Mouse (Mus musculus): Measurements from ENCODE around the gene Atcay. TPM values are rescaled to one million over a fixed set of nuclear protein-coding genes. Genes with fewer than 3 reads are reported as not detected.
"Not testable (repeated sequence)": the region's sequence is repeated elsewhere in the genome, so short reads cannot be mapped to it uniquely, and the experiment has no call there.

The Atcay gene
- polyA plus RNA-seq, 1 experiment, result not detected

DNA sequence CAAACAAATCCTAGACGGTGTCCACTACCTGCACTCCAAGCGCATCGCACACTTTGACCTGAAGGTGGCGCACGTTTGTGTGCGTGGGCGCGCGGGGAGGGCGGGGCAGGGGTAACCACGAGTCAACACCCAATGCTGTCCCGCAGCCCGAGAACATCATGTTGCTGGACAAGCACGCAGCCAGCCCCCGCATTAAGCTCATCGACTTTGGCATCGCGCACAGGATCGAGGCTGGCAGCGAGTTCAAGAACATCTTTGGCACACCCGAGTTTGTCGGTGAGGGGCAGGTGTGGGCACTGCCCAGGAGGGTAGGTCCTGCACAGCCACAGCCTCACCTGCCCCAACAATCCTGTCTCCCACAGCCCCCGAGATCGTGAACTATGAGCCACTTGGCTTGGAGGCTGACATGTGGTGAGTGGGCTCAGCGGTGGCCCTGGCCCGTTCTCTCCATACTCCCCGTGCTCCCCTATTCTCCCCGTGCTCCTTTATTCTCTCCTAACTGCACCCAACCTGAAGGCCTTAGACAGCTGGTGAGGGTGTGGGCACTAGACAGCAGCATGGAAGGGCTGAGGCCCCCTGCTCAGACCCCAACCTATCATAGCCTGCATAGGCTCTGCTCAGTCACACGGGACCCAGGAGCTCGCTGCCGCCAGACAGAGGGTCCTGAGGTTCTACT is 40.3 kb downstream of the Atcay start:
- TF ChIP-seq POLR2A (IDR thresholded peaks at IDR 0.05; ENCODE audit: insufficient read depth, low read depth, low read length) (no peak), CTCF (IDR thresholded peaks at IDR 0.05; ENCODE audit: insufficient read depth, low read depth, low read length) (peak; percentile 21; the same call in 1 of the 2 replicates)
- peaks cover 24% of the 10 kb centered on the region for H3K4me1 ChIP-seq (ENCODE audit: control insufficient read depth, insufficient read depth, low read length)
- no peak overlapping the region for H3K4me3 ChIP-seq (ENCODE audit: insufficient read depth, low read depth, low read length)
- 68% methylated on average over 31 of the region's 31 CpGs for WGBS
- no peak overlapping the region for H3K27ac ChIP-seq (ENCODE audit: insufficient read depth, low read depth, low read length)

- peaks cover 24% of the 10 kb centered on the region for H3K4me1 ChIP-seq (ENCODE audit: control insufficient read depth, insufficient read depth, low read length)
- no peak overlapping the region for H3K4me3 ChIP-seq (ENCODE audit: insufficient read depth, low read depth, low read length)
- no peak for TF ChIP-seq POLR2A (IDR thresholded peaks at IDR 0.05; ENCODE audit: insufficient read depth, low read depth, low read length)
- no peak for TF ChIP-seq CTCF (IDR thresholded peaks at IDR 0.05; ENCODE audit: insufficient read depth, low read depth, low read length)
- WGBS, result 85% methylated on average over 26 of the region's 26 CpGs
- H3K27ac ChIP-seq (ENCODE audit: insufficient read depth, low read depth, low read length), result no peak overlapping the region
Observed at GRCm38 (mm10) chr10:81189821-81190220, 40.8 kb downstream of the Atcay start.

GRCm38 (mm10) chr10:81187161-81187560 is 43.5 kb downstream of the Atcay start:
- WGBS, result 91% methylated on average over 9 of the region's 9 CpGs
- H3K27ac ChIP-seq (ENCODE audit: insufficient read depth, low read depth, low read length), result no peak overlapping the region
- no peak overlapping the region for H3K4me3 ChIP-seq (ENCODE audit: insufficient read depth, low read depth, low read length)
- TF ChIP-seq POLR2A (IDR thresholded peaks at IDR 0.05; ENCODE audit: insufficient read depth, low read depth, low read length) (no peak), CTCF (IDR thresholded peaks at IDR 0.05; ENCODE audit: insufficient read depth, low read depth, low read length) (no peak)
- peaks cover 23% of the 10 kb centered on the region for H3K4me1 ChIP-seq (ENCODE audit: control insufficient read depth, insufficient read depth, low read length)

- TF ChIP-seq CTCF (IDR thresholded peaks at IDR 0.05; ENCODE audit: insufficient read depth, low read depth, low read length) (no peak), POLR2A (IDR thresholded peaks at IDR 0.05; ENCODE audit: insufficient read depth, low read depth, low read length) (no peak)
- WGBS, result 48% methylated on average over 4 of the region's 4 CpGs
- Histone ChIP-seq H3K27ac (ENCODE audit: insufficient read depth, low read depth, low read length) (no peak overlapping the region), H3K4me3 (ENCODE audit: insufficient read depth, low read depth, low read length) (no peak overlapping the region), H3K4me1 (ENCODE audit: control insufficient read depth, insufficient read depth, low read length) (peaks cover 21% of the 10 kb centered on the region)
Observed at GRCm38 (mm10) chr10:81184765-81185164, 45.9 kb downstream of the Atcay start.

DNA sequence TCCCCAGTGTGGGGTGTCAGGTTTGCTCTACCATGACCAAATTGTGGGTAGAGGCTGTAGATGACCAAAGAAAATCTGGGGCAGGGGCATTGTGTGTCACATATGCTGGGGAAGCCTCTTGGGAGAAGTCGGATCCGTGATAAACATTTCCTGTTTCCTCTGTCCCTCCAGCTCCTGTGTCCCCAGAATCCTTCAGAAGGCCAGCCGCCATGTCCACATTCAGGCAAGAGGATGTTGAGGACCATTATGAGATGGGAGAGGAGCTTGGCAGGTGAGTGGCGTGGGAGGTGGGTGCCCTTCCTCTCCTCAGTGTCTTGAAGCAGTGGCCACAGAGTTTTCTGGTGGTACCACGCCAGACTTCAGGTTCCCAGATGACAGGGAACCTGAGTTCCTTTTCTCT is 46.8 kb downstream of the Atcay start, which contains the start of gene 4930442H23Rik:
TSS of gene 4930442H23Rik (minus strand) at position 45 of the 400 bp plus-strand sequence.
- Histone ChIP-seq H3K27ac (ENCODE audit: insufficient read depth, low read depth, low read length) (peak within 1 kb of the TSS; percentile 77), H3K4me1 (ENCODE audit: control insufficient read depth, insufficient read depth, low read length) (peaks cover 25% of the 10 kb centered on the region), H3K4me3 (ENCODE audit: insufficient read depth, low read depth, low read length) (peak within 1 kb of the TSS; percentile 87)
- no peak for TF ChIP-seq CTCF (IDR thresholded peaks at IDR 0.05; ENCODE audit: insufficient read depth, low read depth, low read length)
- no peak for TF ChIP-seq POLR2A (IDR thresholded peaks at IDR 0.05; ENCODE audit: insufficient read depth, low read depth, low read length)
- WGBS, result 79% methylated on average over 5 of the region's 5 CpGs

GRCm38 (mm10) chr10:81182336-81183333 is 48.0 kb downstream of the Atcay start, which contains the start of gene Dapk3:
Gene Dapk3, plus strand, starts transcription at chr10:81183005.
- TF ChIP-seq CTCF (IDR thresholded peaks at IDR 0.05; ENCODE audit: insufficient read depth, low read depth, low read length) (no peak), POLR2A (IDR thresholded peaks at IDR 0.05; ENCODE audit: insufficient read depth, low read depth, low read length) (peak; percentile 69; the same call in 1 of the 2 replicates)
- Histone ChIP-seq H3K4me1 (ENCODE audit: control insufficient read depth, insufficient read depth, low read length) (peaks cover 36% of the 10 kb centered on the region), H3K27ac (ENCODE audit: insufficient read depth, low read depth, low read length) (peak within 1 kb of the TSS; percentile 77), H3K4me3 (ENCODE audit: insufficient read depth, low read depth, low read length) (peak within 1 kb of the TSS; percentile 87)
- WGBS, result 4% methylated on average over 53 of the region's 53 CpGs

- 71% methylated on average over 12 of the region's 12 CpGs for WGBS
- H3K4me3 ChIP-seq (ENCODE audit: insufficient read depth, low read depth, low read length); H3K27ac ChIP-seq (ENCODE audit: insufficient read depth, low read depth, low read length): not testable (repeated sequence)
- peaks cover 40% of the 10 kb centered on the region for H3K4me1 ChIP-seq (ENCODE audit: control insufficient read depth, insufficient read depth, low read length)
Observed at GRCm38 (mm10) chr10:81181860-81182259, 48.8 kb downstream of the Atcay start.

DNA sequence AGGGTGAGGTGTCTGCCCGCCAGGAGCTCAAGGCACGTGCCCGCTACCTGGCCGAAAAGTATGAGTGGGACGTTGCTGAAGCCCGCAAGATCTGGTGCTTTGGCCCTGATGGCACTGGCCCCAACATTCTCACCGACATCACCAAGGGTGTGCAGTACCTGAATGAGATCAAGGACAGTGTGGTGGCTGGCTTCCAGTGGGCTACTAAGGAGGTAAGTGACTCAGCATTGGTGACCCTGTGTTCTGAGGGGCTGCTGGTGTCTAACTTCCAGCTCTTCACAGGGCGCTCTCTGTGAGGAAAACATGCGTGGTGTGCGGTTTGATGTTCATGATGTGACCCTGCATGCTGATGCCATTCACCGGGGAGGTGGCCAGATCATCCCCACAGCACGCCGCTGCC is 49.7 kb downstream of the Atcay start:
- Histone ChIP-seq H3K27ac (ENCODE audit: insufficient read depth, low read depth, low read length) (no peak overlapping the region), H3K4me3 (ENCODE audit: insufficient read depth, low read depth, low read length) (no peak overlapping the region), H3K4me1 (ENCODE audit: control insufficient read depth, insufficient read depth, low read length) (peaks cover 40% of the 10 kb centered on the region)
- TF ChIP-seq CTCF (IDR thresholded peaks at IDR 0.05; ENCODE audit: insufficient read depth, low read depth, low read length), result no peak
- TF ChIP-seq POLR2A (IDR thresholded peaks at IDR 0.05; ENCODE audit: insufficient read depth, low read depth, low read length), result no peak
- 92% methylated on average over 13 of the region's 13 CpGs for WGBS
